Mouse (Mus musculus) midbrain, embryonic 13.5 days (tissue): ENCODE results near the gene Gm42906. TPM values are rescaled to one million over a fixed set of nuclear protein-coding genes. Genes with fewer than 3 reads are reported as not detected.
A peak's percentile ranks its signal among the peaks of the same experiment; 100 is the strongest.

ENCODE experiments used
- ATAC-seq: fragments of 200-750 bp; cut with Nextera tagmentation; 2 replicates; pipeline ENCODE4 v1.8.0; 2017; ENCODE audit warnings: mild to moderate bottlenecking, moderate TSS enrichment, moderate library complexity
- H3K27ac ChIP-seq: fragments of 300-500 bp; sonication (generic); 2 replicates; pipeline ENCODE4 v1.5.1; 2015; ENCODE audit warnings: inconsistent platforms, mild to moderate bottlenecking, moderate library complexity
- H3K27me3 ChIP-seq: fragments of 300-500 bp; sonication (generic); 2 replicates; pipeline ENCODE4 v1.6.1; 2015; ENCODE audit warnings: mild to moderate bottlenecking, inconsistent platforms
- H3K36me3 ChIP-seq: fragments of 300-500 bp; sonication (generic); 2 replicates; pipeline ENCODE4 v1.6.1; 2015; ENCODE audit warnings: mild to moderate bottlenecking, inconsistent platforms
- H3K4me1 ChIP-seq: fragments of 300-500 bp; sonication (generic); replicated peaks from 2 replicates; pipeline ENCODE4 v1.6.1; 2015; ENCODE audit warnings: inconsistent platforms
- H3K4me2 ChIP-seq: fragments of 300-500 bp; sonication (generic); replicated peaks from 2 replicates; pipeline ENCODE4 v1.6.1; 2015; ENCODE audit warnings: moderate library complexity, mild to moderate bottlenecking, inconsistent platforms
- H3K4me3 ChIP-seq: fragments of 300-500 bp; sonication (generic); replicated peaks from 2 replicates; pipeline ENCODE4 v1.5.1; 2015; ENCODE audit warnings: mild to moderate bottlenecking, inconsistent platforms
- H3K9ac ChIP-seq: fragments of 300-500 bp; sonication (generic); replicated peaks from 2 replicates; pipeline ENCODE4 v1.6.1; 2015; ENCODE audit warnings: mild to moderate bottlenecking, inconsistent platforms
- H3K9me3 ChIP-seq: fragments of 300-500 bp; sonication (generic); 2 replicates; pipeline ENCODE4 v1.6.1; 2016; ENCODE audit warnings: mild to moderate bottlenecking, inconsistent platforms
- WGBS: fragments of 180-500 bp; shearing (Covaris S2); methylation state at CpG from one replicate; pipeline ENCODE4 v1.1.7; 2015; 5-methylcytosine and 5-hydroxymethylcytosine counted together
- polyA plus RNA-seq: library from polyadenylated mRNA; unstranded; fragments of >200 nt; fragmentation: Nextera tagmentation; extraction: Ambion mirVana; gene quantifications from 2 replicates; pipeline ENCODE4 v1.2.1, GENCODE M21; 2015

The Gm42906 gene
- polyA plus RNA-seq, 1 experiment from 2014 or later: not detected

DNA sequence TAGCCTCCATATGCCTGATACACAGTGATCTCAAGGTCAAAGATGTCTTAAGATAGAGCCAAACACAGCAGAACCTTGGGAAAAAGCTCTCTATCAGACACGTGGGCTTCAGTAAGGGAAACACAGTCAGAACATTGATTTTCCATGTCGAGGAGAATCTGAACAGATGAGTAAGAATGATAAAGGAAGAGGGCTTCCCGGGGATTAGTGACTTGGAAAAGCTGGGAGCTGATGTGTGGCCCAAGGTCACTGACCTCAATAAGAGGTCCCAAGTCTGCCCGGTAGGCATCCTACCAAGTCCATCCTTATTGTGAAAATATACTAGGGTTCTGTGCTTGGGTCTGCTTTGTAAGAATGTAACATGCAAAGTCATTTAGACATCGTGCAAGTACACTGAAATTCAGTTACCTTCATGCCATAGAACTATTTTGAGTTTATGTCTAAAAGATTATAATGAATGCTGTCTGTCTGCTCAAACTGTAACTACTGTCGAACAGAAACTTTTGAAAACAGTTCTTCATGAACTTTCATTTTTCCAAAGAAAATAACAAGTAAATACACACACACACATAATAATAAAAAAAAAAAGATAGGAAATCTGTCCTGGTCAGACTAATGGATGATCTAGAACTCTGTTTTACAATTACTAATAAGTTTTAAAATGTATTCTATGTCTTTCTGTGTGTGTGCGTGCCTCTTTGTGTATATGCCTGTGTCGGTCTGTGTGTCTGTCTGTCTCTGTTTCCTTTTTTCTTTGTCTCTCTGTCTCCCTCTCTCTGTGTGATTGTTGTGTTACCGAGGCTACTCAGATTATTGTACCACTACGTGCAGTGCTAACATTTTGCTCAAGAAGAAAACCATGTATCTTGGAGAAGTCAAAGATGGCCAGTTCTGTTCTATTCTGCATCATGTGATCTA is 322.6 kb downstream of the Gm42906 start:
- Histone ChIP-seq H3K9me3 (no peaks in the 10 kb centered on the region), H3K4me3 (no peak overlapping the region), H3K27me3 (no peaks in the 10 kb centered on the region), H3K4me1 (peaks cover 9% of the 10 kb centered on the region; the same call in 1 of the 2 replicates), H3K4me2 (no peak overlapping the region), H3K9ac (no peak overlapping the region), H3K36me3 (no peaks in the 10 kb centered on the region), H3K27ac (no peak overlapping the region)
- ATAC-seq: no peak
- 77% methylated on average over 10 of the region's 10 CpGs for WGBS

- peak; percentile 63 for ATAC-seq
- no peak overlapping the region for H3K9ac ChIP-seq
- H3K27ac ChIP-seq: 0 out of 2 replicates have a peak overlapping the region, but pooled peaks have one; percentile 11
- peaks cover 9% of the 10 kb centered on the region; the same call in 1 of the 2 replicates for H3K4me1 ChIP-seq
- no peaks in the 10 kb centered on the region for H3K36me3 ChIP-seq
- H3K27me3 ChIP-seq: no peaks in the 10 kb centered on the region
- H3K4me2 ChIP-seq: no peak overlapping the region
- 61% methylated on average over 9 of the region's 9 CpGs for WGBS
- H3K4me3 ChIP-seq: no peak overlapping the region
- no peaks in the 10 kb centered on the region for H3K9me3 ChIP-seq
Measured at GRCm38 (mm10) chr5:151104354-151105053, 323.5 kb downstream of the Gm42906 start.

- Histone ChIP-seq H3K27me3 (no peaks in the 10 kb centered on the region), H3K4me2 (no peak overlapping the region), H3K4me3 (no peak overlapping the region), H3K27ac (no peak overlapping the region), H3K36me3 (no peaks in the 10 kb centered on the region), H3K9me3 (no peaks in the 10 kb centered on the region), H3K4me1 (peaks cover 9% of the 10 kb centered on the region; the same call in 1 of the 2 replicates), H3K9ac (no peak overlapping the region)
- no peak for ATAC-seq
- WGBS: 88% methylated on average over 4 of the region's 4 CpGs
Measured at GRCm38 (mm10) chr5:151103284-151103683, 324.7 kb downstream of the Gm42906 start.

DNA sequence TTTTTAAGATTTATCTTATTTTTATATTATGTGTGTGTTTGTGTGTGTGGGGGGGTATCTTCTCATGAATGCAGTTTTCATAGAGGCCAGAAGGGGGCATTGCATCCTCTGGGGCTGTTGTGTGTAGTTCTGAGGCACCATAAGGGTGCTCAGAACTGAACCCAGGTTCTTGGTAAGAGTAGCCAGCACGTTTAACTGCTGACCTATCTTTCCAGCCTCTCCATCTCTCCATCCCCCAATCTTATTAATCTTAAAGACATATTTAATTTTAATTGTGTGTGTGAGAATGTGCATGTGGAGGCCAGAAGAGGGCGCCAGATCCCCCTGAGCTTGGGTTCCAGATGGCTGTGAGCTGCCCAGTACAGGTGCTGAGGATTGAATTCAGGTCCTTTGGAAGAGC is 325.7 kb downstream of the Gm42906 start:
- H3K4me3 ChIP-seq: no peak overlapping the region
- H3K36me3 ChIP-seq: no peaks in the 10 kb centered on the region
- H3K27ac ChIP-seq: no peak overlapping the region
- H3K4me1 ChIP-seq: peaks cover 5% of the 10 kb centered on the region; the same call in 1 of the 2 replicates
- H3K9me3 ChIP-seq: no peaks in the 10 kb centered on the region
- 43% methylated on average over 2 of the region's 2 CpGs for WGBS
- no peak for ATAC-seq
- no peak overlapping the region for H3K9ac ChIP-seq
- no peaks in the 10 kb centered on the region for H3K27me3 ChIP-seq
- H3K4me2 ChIP-seq: no peak overlapping the region

DNA sequence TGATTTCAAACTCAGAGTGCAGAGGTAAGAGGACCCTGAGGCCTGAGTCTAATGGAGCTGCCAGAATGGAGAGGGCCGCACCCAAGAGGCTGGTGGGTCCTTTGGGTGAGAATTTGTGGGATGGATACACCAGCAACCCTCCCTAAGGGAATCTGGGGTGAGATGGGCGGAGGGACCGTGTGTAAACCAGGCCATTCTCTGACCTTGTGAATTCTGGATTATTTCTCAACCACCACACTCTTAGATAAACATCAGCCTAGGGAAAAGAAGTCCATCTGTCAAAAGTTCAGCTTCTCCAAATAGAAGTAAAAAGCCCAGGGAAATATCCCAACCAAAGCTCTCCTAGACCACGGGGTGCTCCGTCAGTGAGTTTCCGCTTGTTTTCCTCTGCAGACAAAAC is 332.0 kb downstream of the Gm42906 start:
- Histone ChIP-seq H3K9me3 (no peaks in the 10 kb centered on the region), H3K4me2 (no peak overlapping the region), H3K27me3 (no peaks in the 10 kb centered on the region), H3K36me3 (no peaks in the 10 kb centered on the region), H3K4me3 (no peak overlapping the region), H3K27ac (no peak overlapping the region), H3K9ac (no peak overlapping the region), H3K4me1 (no peaks in the 10 kb centered on the region)
- 89% methylated on average over 6 of the region's 6 CpGs for WGBS
- ATAC-seq: no peak

DNA sequence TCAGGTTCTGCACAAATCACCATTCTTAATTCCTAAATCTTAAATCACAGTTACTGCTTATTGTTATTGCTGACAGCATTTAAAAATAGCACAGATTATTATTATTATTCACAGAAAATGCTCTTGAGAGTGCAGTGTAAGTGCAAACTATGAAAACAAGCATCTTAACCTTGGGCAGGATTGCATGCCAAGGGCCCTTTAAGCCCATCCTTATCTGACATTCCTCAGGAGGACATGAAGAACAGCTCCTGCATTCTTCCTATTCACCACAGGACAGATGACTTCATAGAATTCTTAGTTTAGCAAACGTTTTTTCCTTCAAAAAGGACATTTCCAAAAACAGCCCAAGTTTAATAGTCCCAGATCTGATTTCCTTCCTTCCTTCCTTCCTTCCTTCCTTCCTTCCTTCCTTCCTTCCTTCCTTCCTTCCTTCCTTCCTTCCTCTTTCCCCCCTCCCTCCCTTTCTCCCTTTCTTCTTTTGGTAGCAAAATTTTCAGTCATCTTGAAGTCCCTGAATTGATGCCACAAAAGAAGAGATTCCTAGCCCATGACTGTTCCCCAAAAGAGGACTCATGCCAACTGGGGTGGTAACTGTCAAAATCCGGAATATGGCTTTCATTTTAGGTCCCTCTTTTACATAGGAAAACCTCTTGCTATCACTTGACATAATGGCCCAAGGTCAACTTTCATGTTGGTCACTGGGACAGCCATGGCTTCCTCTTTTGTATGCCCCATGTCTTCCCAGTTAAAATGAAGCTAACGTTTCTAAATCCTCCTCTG is 334.9 kb downstream of the Gm42906 start:
- ATAC-seq: no peak
- Histone ChIP-seq H3K4me2 (no peak overlapping the region), H3K9me3 (no peaks in the 10 kb centered on the region), H3K9ac (no peak overlapping the region), H3K4me1 (0 out of 2 replicates have a peak, but pooled peaks cover under 1% of the 10 kb centered on the region), H3K27me3 (no peaks in the 10 kb centered on the region), H3K4me3 (no peak overlapping the region), H3K27ac (no peak overlapping the region), H3K36me3 (no peaks in the 10 kb centered on the region)
- WGBS: 69% methylated on average over 3 of the region's 3 CpGs

GRCm38 (mm10) chr5:151090996-151091395 is 337.0 kb downstream of the Gm42906 start:
- Histone ChIP-seq H3K4me3 (no peak overlapping the region), H3K9ac (no peak overlapping the region), H3K4me2 (no peak overlapping the region), H3K9me3 (no peaks in the 10 kb centered on the region), H3K36me3 (no peaks in the 10 kb centered on the region), H3K27ac (no peak overlapping the region), H3K27me3 (no peaks in the 10 kb centered on the region), H3K4me1 (peaks cover 8% of the 10 kb centered on the region; the same call in 1 of the 2 replicates)
- ATAC-seq: no peak
- 96% methylated on average over 6 of the region's 6 CpGs for WGBS

DNA sequence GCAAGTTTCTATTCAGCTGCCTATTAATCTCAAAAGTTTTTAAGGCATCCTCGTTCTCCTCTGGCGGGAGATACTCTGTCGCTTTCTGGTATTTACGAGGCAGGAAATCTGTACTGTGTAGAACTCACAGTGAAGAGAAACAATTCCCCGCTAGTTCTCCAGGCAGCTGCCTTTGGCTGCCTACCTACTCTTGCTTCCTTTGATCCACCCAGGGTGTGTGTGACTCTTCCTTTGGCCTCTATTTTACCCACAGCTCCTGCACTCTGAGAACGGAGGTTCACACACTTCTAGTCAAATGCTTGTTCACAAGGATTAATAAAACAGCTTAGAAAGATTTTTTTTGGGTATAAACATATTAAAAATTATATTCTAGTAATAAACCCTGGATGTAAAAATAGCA is 338.8 kb downstream of the Gm42906 start:
- Histone ChIP-seq H3K4me2 (no peak overlapping the region), H3K9me3 (no peaks in the 10 kb centered on the region), H3K36me3 (no peaks in the 10 kb centered on the region), H3K27me3 (no peaks in the 10 kb centered on the region), H3K9ac (no peak overlapping the region), H3K4me1 (peaks cover 8% of the 10 kb centered on the region; the same call in 1 of the 2 replicates), H3K4me3 (no peak overlapping the region), H3K27ac (no peak overlapping the region)
- ATAC-seq: no peak
- WGBS: 63% methylated on average over 6 of the region's 6 CpGs

DNA sequence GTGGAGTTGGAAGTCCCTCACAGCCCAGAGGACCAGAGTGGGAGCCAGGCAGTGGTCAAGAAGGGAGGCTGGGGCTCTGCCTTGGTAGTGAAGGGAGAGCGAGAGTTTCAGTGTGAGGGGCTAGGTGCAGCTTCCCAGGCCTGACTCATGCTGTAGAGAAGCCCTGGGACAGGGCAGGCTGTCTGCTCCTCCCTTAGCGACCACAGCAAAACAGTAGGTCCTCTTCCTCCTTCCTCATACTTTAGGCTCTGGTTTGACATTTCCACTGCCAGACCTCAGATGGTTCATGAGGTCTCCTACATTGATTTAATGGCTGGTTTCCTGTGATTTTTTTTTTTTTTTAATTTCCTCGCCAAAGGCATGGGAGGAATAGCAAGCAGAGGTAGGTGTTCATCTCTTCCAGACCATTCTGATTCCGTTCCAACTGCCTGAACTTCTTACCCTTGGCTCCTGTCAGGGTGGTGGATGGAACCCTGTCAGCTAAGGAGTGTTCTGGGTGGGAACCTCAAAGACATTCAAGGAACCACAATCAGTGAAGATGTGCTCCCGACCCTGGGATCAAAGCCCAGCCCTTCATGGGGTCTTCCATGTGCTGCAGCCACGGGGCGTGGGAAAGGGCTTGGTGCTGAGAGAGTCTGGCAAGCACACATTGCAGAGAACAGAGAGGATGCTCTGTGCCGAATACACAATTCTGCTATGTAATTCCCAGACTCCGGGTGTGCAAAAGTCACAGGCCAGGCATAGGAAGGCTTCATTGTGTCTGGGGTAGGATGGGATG is 341.3 kb downstream of the Gm42906 start:
- Histone ChIP-seq H3K4me3 (no peak overlapping the region), H3K27ac (no peak overlapping the region), H3K4me1 (peaks cover 8% of the 10 kb centered on the region; the same call in 1 of the 2 replicates), H3K9me3 (no peaks in the 10 kb centered on the region), H3K4me2 (no peak overlapping the region), H3K9ac (no peak overlapping the region), H3K36me3 (no peaks in the 10 kb centered on the region), H3K27me3 (no peaks in the 10 kb centered on the region)
- WGBS: 82% methylated on average over 9 of the region's 9 CpGs
- no peak for ATAC-seq

GRCm38 (mm10) chr5:151085749-151086148 is 342.2 kb downstream of the Gm42906 start:
- ATAC-seq: no peak
- Histone ChIP-seq H3K36me3 (no peaks in the 10 kb centered on the region), H3K27ac (no peak overlapping the region), H3K4me3 (no peak overlapping the region), H3K4me2 (no peak overlapping the region), H3K4me1 (peaks cover 8% of the 10 kb centered on the region; the same call in 1 of the 2 replicates), H3K9me3 (no peaks in the 10 kb centered on the region), H3K9ac (no peak overlapping the region), H3K27me3 (no peaks in the 10 kb centered on the region)
- WGBS: 86% methylated on average over 8 of the region's 8 CpGs

GRCm38 (mm10) chr5:151080276-151080675 is 347.7 kb downstream of the Gm42906 start:
- Histone ChIP-seq H3K27me3 (no peaks in the 10 kb centered on the region), H3K9ac (no peak overlapping the region), H3K4me3 (no peak overlapping the region), H3K4me2 (no peak overlapping the region), H3K27ac (no peak overlapping the region), H3K4me1 (no peaks in the 10 kb centered on the region), H3K9me3 (no peaks in the 10 kb centered on the region), H3K36me3 (no peaks in the 10 kb centered on the region)
- no peak for ATAC-seq
- 84% methylated on average over 4 of the region's 4 CpGs for WGBS
